Mouse (Mus musculus): ENCODE measurements at regions not wholly inside any gene's neighbourhood (a gene's known extent, or its start where the extent isn't known, plus 50 kb on each side); places are given as distances from the start of the nearest gene placed in this dataset.

- no peak for TF ChIP-seq CHD2 (IDR thresholded peaks at IDR 0.05; ENCODE audit: low read depth, low read length)
- no peak for TF ChIP-seq HCFC1 (IDR thresholded peaks at IDR 0.05; ENCODE audit: borderline replicate concordance, insufficient read depth, low read length)
- TF ChIP-seq ZC3H11A (IDR thresholded peaks at IDR 0.05; ENCODE audit: borderline replicate concordance, low read depth, low read length): no peak
- no peak for TF ChIP-seq MAFK (IDR thresholded peaks at IDR 0.05; ENCODE audit: insufficient read depth, low read depth, low read length)
- TF ChIP-seq ZNF384 (IDR thresholded peaks at IDR 0.05; ENCODE audit: low read depth, low read length): no peak
These were observed 349.2 kb upstream of the Tmem161b start for GRCm38 (mm10) chr13:83872887-83873286.
